Mouse (Mus musculus): Measurements from ENCODE around the gene Klhl42.

DNA sequence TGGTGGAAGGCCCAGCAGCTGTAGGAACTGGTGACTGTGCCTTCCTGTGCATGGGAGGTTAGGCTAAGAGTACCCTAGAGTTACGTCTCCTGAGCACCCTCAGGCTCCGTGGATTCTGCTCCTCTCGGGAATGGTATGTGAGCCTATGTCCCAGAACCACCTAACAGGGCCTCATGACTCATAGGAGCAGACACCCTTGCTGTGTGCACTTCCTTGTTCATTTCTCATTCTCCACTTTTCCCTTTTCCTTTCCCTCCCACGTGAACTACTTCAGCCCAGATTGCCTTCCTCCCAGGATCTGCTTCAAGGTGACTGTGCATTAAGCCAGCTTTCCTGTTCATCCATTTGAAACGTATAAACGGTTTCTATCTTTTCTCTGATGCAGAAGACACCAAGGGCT, 59.9 kb downstream of the Klhl42 start:
- TF ChIP-seq POLR2A (IDR thresholded peaks at IDR 0.05; ENCODE audit: low read depth, low read length) (no peak), CTCF (IDR thresholded peaks at IDR 0.05; ENCODE audit: extremely low read depth, insufficient read depth, insufficient read length, insufficient replicate concordance) (no peak)
